Mouse (Mus musculus): ENCODE results near the gene Prrg2.

DNA sequence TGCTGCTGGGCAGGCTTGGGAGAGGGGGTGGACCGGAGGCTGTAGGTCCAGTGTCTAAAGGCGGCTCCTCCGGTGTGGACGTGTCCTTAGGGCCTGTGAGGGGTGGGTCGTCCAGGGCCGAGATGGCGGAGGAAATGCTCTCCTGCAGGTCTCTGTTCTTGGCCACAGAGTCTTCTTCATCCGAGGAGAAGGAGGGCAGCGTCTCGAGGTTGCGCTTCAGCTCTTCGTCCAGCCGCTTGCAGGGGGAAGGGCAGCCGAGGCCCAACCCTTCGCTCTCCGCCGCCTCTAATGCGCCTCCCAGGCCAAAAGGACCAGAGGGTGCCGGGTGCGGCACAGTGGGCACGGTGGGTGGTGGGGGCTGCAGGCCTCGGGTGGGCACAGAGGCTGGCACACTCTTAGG is 16.7 kb downstream of the Prrg2 start:
- TF ChIP-seq POLR2A (IDR thresholded peaks at IDR 0.05; ENCODE audit: borderline replicate concordance, control insufficient read depth, low read depth, low read length) (no peak), CTCF (IDR thresholded peaks at IDR 0.05; ENCODE audit: control insufficient read depth, insufficient read depth, low read length) (no peak)
